Mouse (Mus musculus) G1E (cell line): ENCODE data around the gene Trappc3l.

ENCODE experiments used
- CTCF ChIP-seq: IDR thresholded peaks from 2 replicates; pipeline ENCODE4 v1.5.1; 2012; ENCODE audit warnings: low read depth, low read length, inconsistent platforms, mixed read lengths
- GATA1 ChIP-seq: IDR thresholded peaks from 2 replicates; pipeline ENCODE4 v1.6.1; 2012; ENCODE audit warnings: borderline replicate concordance, low read length, inconsistent platforms, mixed read lengths
- TAL1 ChIP-seq: conservative IDR thresholded peaks from 2 replicates; pipeline ENCODE4 v1.6.1; 2012; ENCODE audit warnings: low read depth, low read length, inconsistent platforms, mixed read lengths

GRCm38 (mm10) chr10:34095147-34095546 is 57.8 kb downstream of the Trappc3l start:
- TF ChIP-seq TAL1 (no peak), CTCF (no peak), GATA1 (no peak)
